Mouse (Mus musculus) limb, embryonic 14.5 days (tissue): Measurements from ENCODE around the gene Olfr279. TPM values are rescaled to one million over a fixed set of nuclear protein-coding genes. Genes with fewer than 3 reads are reported as not detected.

ENCODE experiments used
- ATAC-seq: fragments of 200-750 bp; cut with Nextera tagmentation; 2 replicates; pipeline ENCODE4 v1.8.0; 2017; ENCODE audit warnings: low read depth, moderate number of reproducible peaks, moderate TSS enrichment; ENCODE audit not compliant: low FRiP score
- DNase-seq: peaks from one replicate; pipeline ENCODE4 v3.0.0-alpha.2; 2015; ENCODE audit warnings: low spot score
- H3K27ac ChIP-seq: fragments of 300-500 bp; sonication (generic); replicated peaks from 2 replicates; pipeline ENCODE4 v1.5.1; 2014; ENCODE audit warnings: low read depth, mild to moderate bottlenecking, low read length, moderate library complexity, mixed read lengths
- H3K27me3 ChIP-seq: fragments of 300-500 bp; sonication (generic); 2 replicates; pipeline ENCODE4 v1.6.1; 2014; ENCODE audit warnings: low read length, mixed read lengths; ENCODE audit not compliant: control insufficient read depth, insufficient read depth
- H3K36me3 ChIP-seq: fragments of 300-500 bp; sonication (generic); 2 replicates; pipeline ENCODE4 v1.6.1; 2014; ENCODE audit warnings: mild to moderate bottlenecking, low read length, moderate library complexity, mixed read lengths; ENCODE audit not compliant: control insufficient read depth, insufficient read depth
- H3K4me1 ChIP-seq: fragments of 300-500 bp; sonication (generic); 2 replicates; pipeline ENCODE4 v1.6.1; 2014; ENCODE audit warnings: antibody characterized with exemption, low read length, mixed read lengths; ENCODE audit not compliant: control insufficient read depth, insufficient read depth
- H3K4me2 ChIP-seq: fragments of 300-500 bp; sonication (generic); replicated peaks from 2 replicates; pipeline ENCODE4 v1.6.1; 2014; ENCODE audit warnings: low read depth, mild to moderate bottlenecking, low read length, moderate library complexity; ENCODE audit not compliant: severe bottlenecking
- H3K4me3 ChIP-seq: fragments of 300-500 bp; sonication (generic); replicated peaks from 2 replicates; pipeline ENCODE4 v1.5.1; 2014; ENCODE audit warnings: low read length
- H3K9ac ChIP-seq: fragments of 300-500 bp; sonication (generic); 2 replicates; pipeline ENCODE4 v1.6.1; 2014; ENCODE audit warnings: mild to moderate bottlenecking, low read depth, low read length, moderate library complexity; ENCODE audit not compliant: severe bottlenecking
- H3K9me3 ChIP-seq: fragments of 300-500 bp; sonication (generic); 2 replicates; pipeline ENCODE4 v1.6.1; 2016; ENCODE audit warnings: low read length; ENCODE audit not compliant: control insufficient read depth
- POLR2A ChIP-seq: fragments of 200-500 bp; IDR thresholded peaks from 2 replicates; pipeline ENCODE4 v1.8.0; 2012; ENCODE audit warnings: inconsistent platforms, mild to moderate bottlenecking, moderate library complexity, borderline replicate concordance; ENCODE audit not compliant: insufficient read depth, insufficient read length; ENCODE audit errors: extremely low read depth
- WGBS: fragments of 180-500 bp; shearing (Covaris S2); extraction: QIAGEN DNeasy Blood & Tissue Kit; methylation state at CpG from one replicate; pipeline ENCODE4 v1.1.7; 2014; 5-methylcytosine and 5-hydroxymethylcytosine counted together
- polyA plus RNA-seq, 2 experiments: library from polyadenylated mRNA; depleted of rRNA in 1 of 2; stranded (reverse) in 1 of 2; unstranded in 1 of 2; fragments of >200 nt; fragmentation: Nextera tagmentation in 1 of 2; extraction: Ambion mirVana in 1 of 2; gene quantifications; 2 replicates each; pipeline versions ENCODE4 v1.2.1 to v1.2.3; 2012 to 2014

Gene Olfr279
- not detected in 2 replicates for polyA plus RNA-seq (2012; rRNA removed)
- not detected in 2 replicates for polyA plus RNA-seq (2014; fragmentation: Nextera tagmentation; extraction: Ambion mirVana)

DNA sequence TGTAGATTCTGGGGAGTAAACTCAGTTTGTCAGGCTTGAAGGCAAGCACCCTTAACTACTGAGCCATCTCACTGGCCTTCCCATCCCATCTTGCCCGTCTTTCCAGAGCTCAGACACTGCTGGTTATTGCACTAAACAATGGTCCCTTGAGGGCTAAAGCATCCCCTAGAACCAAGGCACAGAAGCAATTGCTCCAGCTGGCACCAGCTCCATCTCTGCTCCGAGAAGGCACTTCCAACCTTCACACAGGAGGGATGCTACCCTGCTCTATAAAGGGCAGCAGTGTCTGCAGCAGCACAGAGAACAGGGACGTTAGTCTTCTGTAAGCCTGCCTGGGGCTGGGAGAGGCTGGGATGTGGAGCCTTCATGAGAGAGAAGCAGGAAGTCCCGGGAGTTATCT, at the start of gene Olfr279:
TSS of gene Olfr279 (plus strand) at position 301 of the 400 bp plus-strand sequence.
- H3K9me3 ChIP-seq, result no peaks in the 10 kb centered on the region
- H3K4me3 ChIP-seq, result no peak within 1 kb of the TSS
- no peak within 1 kb of the TSS for H3K27ac ChIP-seq
- no peaks in the 10 kb centered on the region for H3K27me3 ChIP-seq
- WGBS, result 56% methylated on average over 4 of the region's 4 CpGs
- no peak for TF ChIP-seq POLR2A
- H3K4me2 ChIP-seq, result no peak within 1 kb of the TSS
- H3K36me3 ChIP-seq, result no peaks in the 10 kb centered on the region
- no peak within 1 kb of the TSS for H3K9ac ChIP-seq
- no peak for ATAC-seq
- no peaks in the 10 kb centered on the region for H3K4me1 ChIP-seq
- DNase-seq, result no peak

- Histone ChIP-seq H3K36me3 (no peaks in the 10 kb centered on the region), H3K27ac (no peak overlapping the region), H3K4me3 (no peak overlapping the region), H3K9me3 (no peaks in the 10 kb centered on the region), H3K4me1 (no peaks in the 10 kb centered on the region), H3K9ac (no peak overlapping the region), H3K27me3 (no peaks in the 10 kb centered on the region), H3K4me2 (no peak overlapping the region)
- DNase-seq (no peak), ATAC-seq (no peak)
- TF ChIP-seq POLR2A, result no peak
- WGBS, result 79% methylated on average over 3 of the region's 3 CpGs
Measured at GRCm38 (mm10) chr15:98444561-98444960, 47.6 kb upstream of the Olfr279 start.

GRCm38 (mm10) chr15:98448521-98448920, 43.7 kb upstream of the Olfr279 start:
- ATAC-seq (no peak), DNase-seq (no peak)
- no peak overlapping the region for H3K9ac ChIP-seq
- WGBS, result 66% methylated on average over 4 of the region's 4 CpGs
- no peaks in the 10 kb centered on the region for H3K27me3 ChIP-seq
- no peak overlapping the region for H3K4me3 ChIP-seq
- no peaks in the 10 kb centered on the region for H3K9me3 ChIP-seq
- H3K4me2 ChIP-seq, result no peak overlapping the region
- TF ChIP-seq POLR2A, result no peak
- no peaks in the 10 kb centered on the region for H3K36me3 ChIP-seq
- H3K4me1 ChIP-seq, result no peaks in the 10 kb centered on the region
- H3K27ac ChIP-seq, result no peak overlapping the region

DNA sequence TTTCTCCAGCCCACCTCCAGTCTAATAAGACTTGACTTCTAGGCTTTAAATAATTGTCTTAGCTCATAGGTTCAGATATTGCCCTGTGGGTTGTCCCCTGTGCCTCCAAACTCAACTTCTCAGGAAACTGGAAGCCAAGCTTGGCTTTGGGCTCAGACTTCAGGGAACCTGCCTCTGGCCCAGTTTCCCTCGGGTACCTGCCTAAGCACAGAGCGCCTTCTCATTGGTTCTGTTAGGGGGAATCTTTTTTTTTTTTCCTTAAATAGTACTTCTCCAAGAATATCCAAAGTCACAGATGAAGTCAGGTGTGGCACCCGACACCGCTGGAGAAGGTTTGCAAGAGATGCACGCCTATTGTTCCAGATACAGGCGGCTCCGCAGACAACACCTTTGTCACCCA, 39.9 kb upstream of the Olfr279 start, which contains the start of gene Olfr281:
TSS of gene Olfr281 (plus strand) at position 301 of the 400 bp plus-strand sequence.
- no peak within 1 kb of the TSS for H3K4me2 ChIP-seq
- TF ChIP-seq POLR2A, result no peak
- WGBS, result 93% methylated on average over 7 of the region's 7 CpGs

GRCm38 (mm10) chr15:98469596-98469995, 22.6 kb upstream of the Olfr279 start, which contains the start of gene OR5BS1P:
Gene OR5BS1P (plus strand): TSS chr15:98469896.
- Histone ChIP-seq H3K4me1 (no peaks in the 10 kb centered on the region), H3K9ac (no peak within 1 kb of the TSS), H3K27ac (no peak within 1 kb of the TSS), H3K27me3 (no peaks in the 10 kb centered on the region), H3K9me3 (no peaks in the 10 kb centered on the region), H3K4me2 (no peak within 1 kb of the TSS), H3K4me3 (no peak within 1 kb of the TSS), H3K36me3 (no peaks in the 10 kb centered on the region)
- ATAC-seq (no peak), DNase-seq (no peak)
- 93% methylated on average over 4 of the region's 4 CpGs for WGBS
- no peak for TF ChIP-seq POLR2A

More for the DNA sequence above, 39.9 kb upstream of the Olfr279 start, which contains the start of gene Olfr281:
- Histone ChIP-seq H3K4me1 (no peaks in the 10 kb centered on the region), H3K9me3 (no peaks in the 10 kb centered on the region), H3K27ac (no peak within 1 kb of the TSS), H3K9ac (no peak within 1 kb of the TSS), H3K36me3 (no peaks in the 10 kb centered on the region), H3K27me3 (no peaks in the 10 kb centered on the region), H3K4me3 (no peak within 1 kb of the TSS)
- DNase-seq (no peak), ATAC-seq (no peak)
